Mouse (Mus musculus) erythroblast, embryonic 14.5 days (primary cell): ENCODE results near the gene Prss30.

ENCODE experiments used
- GATA1 ChIP-seq: IDR thresholded peaks from 2 replicates; pipeline ENCODE4 v1.6.1; 2012; ENCODE audit warnings: low read length, inconsistent platforms, mixed read lengths
- TAL1 ChIP-seq: IDR thresholded peaks from 3 replicates; pipeline ENCODE4 v1.6.1; 2012; ENCODE audit warnings: low read length, inconsistent platforms, mixed read lengths

DNA sequence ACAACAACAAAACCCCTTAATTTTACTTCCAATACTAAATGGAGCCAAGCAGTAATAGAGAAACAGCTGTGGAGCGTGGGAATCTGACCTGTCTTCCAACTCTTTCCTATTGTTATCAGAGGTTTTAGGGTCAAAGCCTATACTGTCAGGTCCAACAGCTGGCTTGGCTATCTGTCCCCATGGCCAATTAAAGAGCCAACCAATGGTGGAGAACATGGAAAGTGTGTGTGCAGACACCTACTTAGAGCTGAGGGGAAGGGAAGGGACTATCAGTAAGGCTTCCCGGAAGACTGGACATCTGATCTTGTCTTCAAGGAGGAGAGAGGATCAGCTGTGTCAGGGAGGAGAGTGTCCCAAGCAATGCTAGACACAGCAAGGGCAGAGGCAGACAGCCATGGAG, 31.3 kb downstream of the Prss30 start:
- TF ChIP-seq GATA1, result no peak
- TF ChIP-seq TAL1, result no peak
